Mouse (Mus musculus): ENCODE measurements around the gene Klhl18. TPM values are rescaled to one million over a fixed set of nuclear protein-coding genes. Genes with fewer than 3 reads are reported as not detected.
"Not testable (repeated sequence)": the region's sequence is repeated elsewhere in the genome, so short reads cannot be mapped to it uniquely, and the experiment has no call there.

Klhl18 gene
- polyA plus RNA-seq, 1 experiment = 0.20 TPM

DNA sequence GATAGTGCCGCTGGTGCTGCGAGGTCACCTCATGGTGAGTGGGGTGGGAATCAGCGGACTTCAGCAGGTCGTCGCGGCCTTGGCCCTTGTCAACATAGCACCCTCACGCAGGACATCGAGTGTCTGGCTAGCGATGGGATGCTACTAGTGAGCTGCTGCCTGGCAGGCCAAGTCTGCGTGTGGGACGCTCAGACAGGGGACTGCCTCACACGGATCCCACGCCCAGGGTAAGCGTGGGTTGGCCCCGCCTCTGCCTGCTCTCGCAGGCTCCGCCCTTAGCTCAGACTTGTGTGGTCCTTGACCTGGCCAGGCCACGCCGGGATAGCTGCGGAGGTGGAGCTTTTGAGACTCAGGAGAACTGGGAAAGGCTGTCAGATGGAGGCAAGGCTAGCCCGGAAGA lies 95.8 kb downstream of the Klhl18 start:
- Histone ChIP-seq H3K9me3 (ENCODE audit: control insufficient read depth, low read length) (peaks cover 2% of the 10 kb centered on the region; the same call in 1 of the 2 replicates), H3K4me1 (ENCODE audit: control insufficient read depth) (peaks cover 4% of the 10 kb centered on the region; the same call in 1 of the 2 replicates), H3K4me3 (replicated peaks) (no peak overlapping the region), H3K27me3 (ENCODE audit: control insufficient read depth) (no peaks in the 10 kb centered on the region), H3K36me3 (ENCODE audit: control insufficient read depth) (peaks cover 95% of the 10 kb centered on the region)
- TF ChIP-seq GATA1 (IDR thresholded peaks at IDR 0.05; ENCODE audit: low read length) (no peak), TAL1 (IDR thresholded peaks at IDR 0.05; ENCODE audit: low read length) (no peak)

DNA sequence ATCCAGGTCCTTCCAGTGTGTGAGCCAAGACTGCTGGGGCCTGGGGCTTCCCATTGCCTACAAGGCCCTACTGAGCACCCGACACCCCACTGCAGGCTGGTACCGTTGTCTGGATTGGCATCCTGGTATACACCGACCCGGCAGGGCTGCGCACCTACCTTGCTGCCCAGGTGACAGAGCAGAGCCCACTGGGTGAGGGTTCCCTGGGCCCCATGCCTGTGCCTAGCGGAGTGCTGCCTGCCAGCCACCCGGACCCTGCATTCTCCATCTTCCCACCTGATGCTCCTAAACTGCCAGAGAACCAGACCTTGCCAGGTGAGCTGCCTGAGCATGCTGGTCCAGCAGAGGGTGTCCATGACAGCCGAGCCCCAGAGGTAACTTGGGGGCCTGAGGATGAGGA lies 97.1 kb downstream of the Klhl18 start:
- H3K9me3 ChIP-seq (ENCODE audit: control insufficient read depth, low read length) = peaks cover 2% of the 10 kb centered on the region; the same call in 1 of the 2 replicates
- H3K27me3 ChIP-seq (ENCODE audit: control insufficient read depth) = no peaks in the 10 kb centered on the region
- TF ChIP-seq GATA1 (IDR thresholded peaks at IDR 0.05; ENCODE audit: low read length) (no peak), TAL1 (IDR thresholded peaks at IDR 0.05; ENCODE audit: low read length) (no peak)
- peaks cover 4% of the 10 kb centered on the region; the same call in 1 of the 2 replicates for H3K4me1 ChIP-seq (ENCODE audit: control insufficient read depth)
- no peak overlapping the region for H3K4me3 ChIP-seq (replicated peaks)
- peaks cover 88% of the 10 kb centered on the region for H3K36me3 ChIP-seq (ENCODE audit: control insufficient read depth)

DNA sequence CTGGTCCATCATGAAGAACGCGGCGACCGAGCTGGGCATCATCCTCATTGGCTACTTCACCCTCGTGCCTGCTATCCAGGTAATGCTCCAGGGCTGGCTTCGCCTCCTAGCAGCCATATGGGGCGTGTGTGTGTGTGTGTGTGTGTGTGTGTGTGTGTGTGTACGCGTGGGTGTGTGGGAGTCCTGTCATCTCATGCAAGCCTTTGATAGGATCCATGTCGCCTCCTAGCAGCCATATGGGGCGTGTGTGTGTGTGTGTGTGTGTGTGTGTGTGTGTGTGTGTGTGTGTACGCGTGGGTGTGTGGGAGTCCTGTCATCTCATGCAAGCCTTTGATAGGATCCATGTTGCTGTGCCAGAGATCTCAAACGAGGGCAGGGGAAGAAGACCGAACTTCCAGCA lies 98.8 kb downstream of the Klhl18 start:
- H3K4me3 ChIP-seq (replicated peaks); H3K27me3 ChIP-seq (ENCODE audit: control insufficient read depth): not testable (repeated sequence)
- H3K36me3 ChIP-seq (ENCODE audit: control insufficient read depth) = peaks cover 87% of the 10 kb centered on the region

More for the DNA sequence above, 98.8 kb downstream of the Klhl18 start:
- not testable (repeated sequence) for H3K4me1 ChIP-seq (ENCODE audit: control insufficient read depth); H3K9me3 ChIP-seq (ENCODE audit: control insufficient read depth, low read length)

Other genes starting within 250 kb of the Klhl18 start
- 0.01 and 0.05 TPM in 2 replicates for gene Cspg5, start 232.9 kb downstream of the Klhl18 start, polyA plus RNA-seq (2012)
- 0.34 and 0.40 TPM in 2 replicates for gene Elp6, start 171.5 kb downstream of the Klhl18 start, polyA plus RNA-seq (2012)
- 1.5 and 1.7 TPM in 2 replicates for gene Scap, start 143.4 kb downstream of the Klhl18 start, polyA plus RNA-seq (2012)
- gene Ptpn23, start 68.5 kb downstream of the Klhl18 start, polyA plus RNA-seq (2012) = 3.0 and 4.2 TPM in 2 replicates
- 0.15 and 0.39 TPM in 2 replicates for gene Ngp, start 56.9 kb downstream of the Klhl18 start, polyA plus RNA-seq (2012)
- 0.01 TPM in 1 of 2 replicates, not detected in the other for gene Kif9, start 264 bp upstream of the Klhl18 start, polyA plus RNA-seq (2012)
- gene Setd2, start 55.9 kb upstream of the Klhl18 start, polyA plus RNA-seq (2012) = 1.1 and 3.0 TPM in 2 replicates
- 0.05 TPM in 1 of 2 replicates, not detected in the other for gene Nradd, start 147.8 kb upstream of the Klhl18 start, polyA plus RNA-seq (2012)
- gene Nbeal2, start 177.5 kb upstream of the Klhl18 start, polyA plus RNA-seq (2012) = 0.26 and 0.65 TPM in 2 replicates
- gene Ccdc12, start 179.8 kb upstream of the Klhl18 start, polyA plus RNA-seq (2012) = 21.3 and 25.9 TPM in 2 replicates